Mouse (Mus musculus) liver, embryonic 18 days (tissue): Measurements from ENCODE around the gene Duxbl2. TPM values are rescaled to one million over a fixed set of nuclear protein-coding genes. Genes with fewer than 3 reads are reported as not detected.

ENCODE experiments used
- polyA plus RNA-seq: library from polyadenylated mRNA; depleted of rRNA; stranded (reverse); fragments of >200 nt; gene quantifications from 2 replicates; pipeline ENCODE4 v1.2.3, GENCODE M21; 2012; rRNA removed

Gene Duxbl2
- polyA plus RNA-seq = not detected in 2 replicates

DNA sequence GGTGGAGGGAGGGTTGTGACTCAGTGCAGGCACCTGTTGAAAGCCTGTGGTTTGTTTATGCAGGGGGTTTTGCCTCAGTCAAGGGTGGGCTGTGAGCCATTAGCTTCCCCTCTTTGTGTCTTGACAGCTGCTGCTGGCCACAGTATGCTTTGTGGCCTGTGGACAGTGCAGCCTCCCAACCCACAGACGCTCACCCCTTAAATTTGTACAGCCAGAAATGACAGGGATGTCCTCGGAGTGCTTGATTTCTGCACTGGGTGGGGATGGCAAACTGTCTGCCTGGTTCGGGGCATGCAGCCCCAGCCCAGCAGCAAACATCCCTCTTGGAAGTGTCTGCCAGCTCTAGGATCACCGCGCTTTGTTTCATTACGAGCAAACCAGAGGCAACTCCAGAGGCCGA is at the start of gene Duxbl2:
TSS of gene Duxbl2 (plus strand) at position 200 of the 400 bp plus-strand sequence.

GRCm38 (mm10) chr14:26081216-26081615 is 36.9 kb upstream of the Duxbl2 start, which contains the start of gene Cphx2:
Cphx2 (plus strand) TSS chr14:26081516.

GRCm38 (mm10) chr14:26081997-26082396 is 36.2 kb upstream of the Duxbl2 start, which contains the start of gene Cphx3:
Cphx3 (plus strand) TSS chr14:26082297.

Other genes with a start within 250 kb of the Duxbl2 start
- 0.34 and 0.60 TPM in 2 replicates for gene Plac9a, start 215.2 kb upstream of the Duxbl2 start, polyA plus RNA-seq
- gene Tmem254a, start 190.7 kb upstream of the Duxbl2 start, polyA plus RNA-seq = 1.7 and 2.9 TPM in 2 replicates
- gene Cphx1, start 180.0 kb upstream of the Duxbl2 start, polyA plus RNA-seq = 0.35 TPM in 1 of 2 replicates, not detected in the other
- gene Duxbl1, start 139.8 kb upstream of the Duxbl2 start, polyA plus RNA-seq = 0.12 and 0.18 TPM in 2 replicates
- 8.0 and 9.0 TPM in 2 replicates for gene Gm9780, start 75.6 kb upstream of the Duxbl2 start, polyA plus RNA-seq
- 13.1 and 17.1 TPM in 2 replicates for gene Tmem254c, start 51.0 kb upstream of the Duxbl2 start, polyA plus RNA-seq
- gene Cphx2, start 36.8 kb upstream of the Duxbl2 start, polyA plus RNA-seq = 0.12 and 0.23 TPM in 2 replicates
- gene Cphx3, start 36.1 kb upstream of the Duxbl2 start, polyA plus RNA-seq = 0.03 and 0.29 TPM in 2 replicates
- gene Plac9b, start 64.1 kb downstream of the Duxbl2 start, polyA plus RNA-seq = 2.0 and 3.3 TPM in 2 replicates
- 17.6 and 18.6 TPM in 2 replicates for gene Tmem254b, start 88.7 kb downstream of the Duxbl2 start, polyA plus RNA-seq
- 0.08 TPM in 1 of 2 replicates, not detected in the other for gene Duxbl3, start 139.6 kb downstream of the Duxbl2 start, polyA plus RNA-seq